Mouse (Mus musculus): ENCODE measurements around the gene Eif2s3x. TPM values are rescaled to one million over a fixed set of nuclear protein-coding genes. Genes with fewer than 3 reads are reported as not detected.
A peak's percentile ranks its signal among the peaks of the same experiment; 100 is the strongest.

Gene Eif2s3x
- total RNA-seq (2021) = 100 to 1,000 TPM; 154 to 213 TPM
- long read RNA-seq, experiment 1, transcript Eif2s3x-201 (12 exons, 3,647 nt) = major isoform, 19 of 59 reads
- long read RNA-seq, experiment 1, partial matches to known transcripts = 8 of 59 reads
- long read RNA-seq, experiment 1, other reads (novel, unspliced or antisense) = 32 of 59 reads
- long read RNA-seq, experiment 2, transcript Eif2s3x-201 (12 exons, 3,647 nt) = major isoform, 10 of 16 reads
- long read RNA-seq, experiment 2, partial matches to known transcripts = 0 of 16 reads
- long read RNA-seq, experiment 2, other reads (novel, unspliced or antisense) = 6 of 16 reads

DNA sequence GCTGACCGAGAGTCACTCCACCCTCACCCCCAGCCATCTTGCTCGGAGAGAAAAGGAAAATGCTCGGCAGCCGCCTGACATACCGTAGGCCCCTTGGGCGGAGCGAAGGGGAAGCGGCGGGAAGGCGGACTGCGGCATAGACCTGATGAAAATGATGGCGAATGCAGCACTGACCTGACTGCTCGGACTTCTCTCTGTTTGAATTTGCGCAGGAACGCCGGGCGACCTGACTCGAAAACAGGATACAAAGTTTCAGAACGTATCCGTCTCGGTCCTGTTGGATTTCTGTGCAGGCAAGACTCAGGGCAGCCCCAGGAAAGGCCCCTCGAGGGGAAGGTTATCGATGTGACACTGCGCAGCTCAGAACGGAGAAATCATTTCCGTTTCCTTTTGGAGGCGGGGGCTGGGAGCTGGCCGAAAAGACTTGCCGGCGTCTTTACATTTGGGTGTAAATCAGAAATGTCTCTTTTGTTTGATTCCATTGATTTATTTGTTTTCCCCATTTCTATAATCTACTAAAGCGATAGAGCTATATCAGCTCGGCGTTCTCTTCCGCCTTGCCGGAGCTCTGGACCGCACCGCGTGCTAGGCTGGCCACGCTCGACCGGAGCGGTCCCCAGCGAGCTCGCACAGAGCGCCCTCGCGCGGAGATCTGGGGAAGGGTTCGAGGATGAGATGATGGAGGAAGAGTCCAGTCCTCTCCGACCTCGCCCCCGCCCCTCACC lies at the start of gene Eif2s3x:
TSS of gene Eif2s3x (minus strand) at position 266 of the 725 bp plus-strand sequence.
- peak; percentile 84 to 90 for DNase-seq

DNA sequence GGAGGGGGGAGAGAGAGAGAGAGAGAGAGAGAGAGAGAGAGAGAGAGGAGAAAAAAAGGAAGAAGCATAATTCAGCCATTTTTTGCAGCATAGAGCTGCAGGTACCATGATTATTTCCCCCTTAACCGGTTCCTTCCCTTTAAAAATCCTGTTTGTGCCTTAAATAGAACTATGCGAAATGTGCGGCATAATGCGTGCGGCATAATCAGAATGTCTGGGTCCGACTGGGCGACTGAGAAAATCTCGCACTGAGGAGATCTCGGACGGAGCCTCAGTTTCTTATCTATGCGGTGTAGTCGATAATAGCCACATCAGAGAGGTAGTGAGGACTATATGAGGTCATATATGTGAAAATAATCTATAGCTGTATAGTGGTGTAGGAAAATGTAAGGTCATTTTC lies 22.9 kb upstream of the Eif2s3x start:
- no peak for DNase-seq

DNA sequence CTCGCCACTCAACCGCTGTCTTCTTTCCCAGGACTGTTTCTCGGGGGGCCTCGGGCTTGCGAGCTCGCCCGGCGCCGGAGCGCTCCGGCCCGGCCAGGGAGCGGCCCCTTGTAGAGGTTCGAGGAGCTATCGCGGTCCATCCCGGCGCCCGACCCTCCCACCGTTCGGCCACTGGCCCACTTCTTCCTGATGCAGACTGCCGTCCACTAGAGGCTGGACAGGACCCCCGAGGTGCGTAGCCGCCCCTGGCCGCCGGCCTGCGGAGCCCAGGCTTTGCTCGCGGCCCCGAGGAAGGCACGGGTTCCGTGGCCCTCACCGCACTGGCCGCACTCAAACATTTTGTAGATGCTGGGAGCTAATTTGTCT lies 22.5 kb upstream of the Eif2s3x start:
- peak in 1 of 2 experiments; percentile 20 for DNase-seq

DNA sequence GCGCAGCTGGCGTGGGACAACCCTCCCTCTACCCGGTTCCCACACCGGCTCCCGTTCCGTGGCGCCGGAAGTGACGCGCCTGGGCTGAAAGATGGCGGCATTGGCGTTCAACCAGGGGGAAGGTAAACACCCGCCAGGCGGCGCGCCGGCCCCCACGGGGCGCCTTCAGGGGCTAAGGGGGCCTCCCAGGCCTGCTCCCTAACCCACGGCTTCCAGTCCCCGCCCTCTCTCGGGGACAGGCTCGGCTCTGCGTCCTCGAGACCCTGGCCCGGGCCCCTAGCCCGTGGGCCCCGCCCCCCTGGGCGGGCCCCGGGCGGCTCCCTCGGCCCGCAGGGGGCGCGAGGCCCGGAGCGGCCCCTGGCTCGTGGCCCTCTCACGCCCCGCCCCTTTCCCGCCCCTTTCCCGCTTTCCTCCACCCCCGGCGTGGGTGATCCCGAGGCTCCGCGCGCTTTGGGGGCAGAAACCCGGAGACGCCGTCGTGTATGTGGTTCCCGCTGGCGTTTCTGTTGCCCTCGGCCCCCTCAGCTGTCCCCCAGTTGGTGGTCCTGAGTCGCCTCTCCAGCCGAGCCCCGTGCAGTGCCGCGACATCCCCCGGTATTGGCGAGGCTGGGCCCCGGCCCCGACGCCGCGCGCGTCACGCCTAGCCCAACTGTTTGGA lies 22.0 kb upstream of the Eif2s3x start, which contains the start of gene Klhl15:
TSS of gene Klhl15 (plus strand) at position 68 of the 658 bp plus-strand sequence.
- peak; percentile 86 to 88 for DNase-seq

DNA sequence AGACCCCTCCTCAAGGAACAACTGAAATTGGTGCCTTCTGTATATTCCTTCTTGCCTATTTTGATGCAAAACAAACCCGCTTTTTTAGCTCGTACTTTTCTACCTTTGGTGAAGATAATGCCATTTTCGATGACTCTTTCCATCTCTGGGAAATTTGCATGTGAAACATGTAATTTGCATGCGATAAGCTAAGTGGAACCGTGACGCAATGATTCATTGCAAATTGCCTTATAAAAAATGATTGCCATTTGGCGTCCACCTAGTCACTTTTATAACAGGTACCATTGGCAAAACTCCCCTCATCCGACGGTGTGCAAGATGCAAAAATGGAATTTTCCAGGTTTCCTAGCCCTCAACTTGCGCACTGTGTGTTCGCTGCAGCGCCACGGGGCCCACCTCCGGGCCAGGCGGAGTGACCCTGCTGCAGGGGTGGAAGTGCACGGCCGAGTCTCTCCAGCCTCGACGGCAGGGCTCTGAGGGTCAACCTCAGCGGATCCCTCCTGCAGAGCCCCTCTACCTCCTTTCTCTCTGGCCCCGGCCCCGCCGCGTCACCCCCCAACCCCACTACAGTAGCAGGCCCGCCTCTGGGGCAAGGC lies 21.4 kb upstream of the Eif2s3x start:
- DNase-seq = no peak

DNA sequence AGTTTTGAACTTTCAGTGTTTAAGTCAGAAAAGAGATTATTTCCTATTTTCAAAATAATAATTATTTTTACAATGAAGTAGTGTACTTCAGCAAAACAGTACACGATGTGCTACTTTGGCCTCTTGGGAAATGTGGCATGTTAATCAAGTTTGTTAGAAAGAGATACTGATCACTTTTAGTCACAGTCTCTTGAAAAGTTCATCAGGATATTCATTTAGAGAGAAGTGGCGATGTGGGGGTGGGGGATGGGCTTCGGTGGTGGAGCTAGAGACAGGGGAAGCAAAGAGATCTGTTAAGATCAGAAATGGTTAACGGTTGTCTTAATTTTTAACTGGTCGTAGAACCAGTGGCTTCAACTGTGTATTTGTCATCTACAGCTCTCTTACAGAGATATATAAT lies 20.8 kb upstream of the Eif2s3x start:
- DNase-seq = peak in 1 of 2 experiments; percentile 12

DNA sequence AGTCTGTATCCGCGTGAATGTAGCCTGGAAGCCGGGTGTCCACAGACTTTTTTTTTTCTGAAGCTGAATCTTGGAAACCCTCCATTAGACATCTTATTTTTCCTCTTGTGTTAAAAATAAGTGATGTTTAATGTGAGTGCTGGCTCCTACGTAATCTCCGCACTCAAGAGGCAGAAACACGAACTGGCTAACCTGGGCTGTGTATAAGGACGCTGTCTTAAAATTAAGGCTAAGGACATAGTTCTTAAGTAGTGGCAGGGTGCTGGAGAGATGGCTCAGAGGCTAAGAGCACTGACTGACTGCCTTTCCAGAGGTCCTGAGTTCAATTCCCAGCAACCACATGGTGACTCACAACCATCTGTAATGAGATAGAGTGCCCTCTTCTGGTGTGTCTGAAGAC lies 722 bp upstream of the Eif2s3x start:
- DNase-seq = no peak

DNA sequence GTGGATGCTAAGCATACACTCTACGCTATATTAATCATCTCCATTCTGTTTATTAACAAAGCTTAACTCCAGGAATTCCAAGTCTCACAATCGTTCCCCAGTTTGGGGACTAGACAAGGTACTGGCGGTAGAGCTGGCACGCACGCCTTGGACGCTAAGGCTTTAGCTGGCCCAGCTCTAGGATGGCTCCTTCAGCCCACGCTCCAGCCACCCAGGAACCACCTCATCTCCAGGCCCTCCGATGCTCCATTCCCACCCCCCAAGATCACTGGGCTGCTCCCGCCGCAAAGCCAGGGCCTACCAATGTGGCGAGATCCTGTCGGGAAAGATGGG lies 432 bp downstream of the Eif2s3x start:
- no peak for DNase-seq

DNA sequence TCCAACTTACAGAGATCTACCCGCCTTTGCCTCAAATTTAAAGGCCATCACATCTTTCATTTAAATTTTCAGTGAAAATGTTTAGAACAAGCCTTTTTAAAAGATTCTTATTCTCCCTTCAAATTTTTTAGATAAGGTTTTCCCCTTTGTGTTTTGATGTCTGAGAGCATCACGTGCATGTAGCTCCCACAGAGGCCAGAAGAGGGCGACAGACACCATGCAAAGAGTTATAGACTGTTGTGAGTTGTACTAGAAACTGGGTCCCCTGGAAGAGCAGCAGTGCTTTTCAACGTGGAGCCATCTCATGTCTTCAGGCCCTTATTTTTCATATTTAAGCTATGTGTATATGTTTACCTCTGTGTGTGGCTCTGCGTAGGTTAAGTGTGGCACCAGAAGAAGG lies 14.9 kb downstream of the Eif2s3x start:
- DNase-seq = peak in 1 of 2 experiments; percentile 51

DNA sequence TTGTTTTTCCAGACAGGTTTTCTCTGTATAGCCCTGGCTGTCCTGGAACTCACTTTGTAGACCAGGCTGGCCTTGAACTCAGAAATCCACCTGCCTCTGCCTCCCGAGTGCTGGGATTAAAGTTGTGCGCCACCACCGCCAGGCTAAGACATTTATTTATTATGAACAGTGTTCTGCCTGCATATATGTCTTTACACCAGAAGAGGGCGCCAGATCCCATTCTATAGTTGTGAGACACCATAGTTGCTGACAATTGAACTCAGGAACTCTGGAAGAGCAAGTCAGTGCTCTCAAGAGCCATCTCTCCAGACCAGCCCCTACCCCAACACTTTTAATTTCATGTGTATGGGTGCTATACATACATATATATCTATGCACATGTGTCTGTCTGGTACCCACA lies 18.8 kb downstream of the Eif2s3x start:
- peak; percentile 7 to 13 for DNase-seq

DNA sequence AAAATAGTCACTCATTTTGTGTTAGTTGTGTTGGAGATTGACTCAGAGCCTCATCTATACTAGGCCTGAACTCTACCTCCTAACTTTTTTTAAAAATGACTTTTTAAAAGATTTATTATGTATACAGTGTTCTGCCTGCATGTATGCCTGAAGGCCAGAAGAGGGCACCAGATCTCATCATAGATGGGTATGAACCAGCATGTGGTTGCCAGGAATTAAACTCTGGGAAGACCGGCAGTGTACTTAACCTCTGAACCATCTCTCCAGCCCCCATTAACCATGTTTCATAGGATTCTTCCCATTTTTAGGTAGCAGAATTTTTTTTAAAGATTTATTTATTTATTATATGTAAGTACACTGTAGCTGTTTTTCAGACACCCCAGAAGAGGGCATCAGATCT lies 27.5 kb downstream of the Eif2s3x start:
- peak in 1 of 2 experiments; percentile 6 for DNase-seq

DNA sequence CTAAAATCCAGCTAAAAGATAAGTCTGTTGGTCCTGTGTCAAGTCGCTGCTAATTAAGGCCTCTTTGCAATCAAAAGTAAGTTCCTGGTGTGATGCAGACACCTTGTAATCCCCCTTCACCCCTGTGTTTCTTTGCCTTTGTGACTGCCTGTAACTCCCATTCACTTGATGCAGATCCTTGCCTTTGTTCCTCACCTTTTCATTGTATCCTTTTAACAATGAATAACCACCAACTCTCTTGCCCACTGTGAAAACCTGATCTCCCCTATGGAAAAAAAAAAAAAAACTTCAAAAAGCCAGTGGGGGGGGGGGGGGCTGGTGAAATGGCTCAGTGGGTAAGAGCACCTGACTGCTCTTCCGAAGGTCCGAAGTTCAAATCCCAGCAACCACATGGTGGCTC lies 28.8 kb downstream of the Eif2s3x start:
- no peak for DNase-seq

DNA sequence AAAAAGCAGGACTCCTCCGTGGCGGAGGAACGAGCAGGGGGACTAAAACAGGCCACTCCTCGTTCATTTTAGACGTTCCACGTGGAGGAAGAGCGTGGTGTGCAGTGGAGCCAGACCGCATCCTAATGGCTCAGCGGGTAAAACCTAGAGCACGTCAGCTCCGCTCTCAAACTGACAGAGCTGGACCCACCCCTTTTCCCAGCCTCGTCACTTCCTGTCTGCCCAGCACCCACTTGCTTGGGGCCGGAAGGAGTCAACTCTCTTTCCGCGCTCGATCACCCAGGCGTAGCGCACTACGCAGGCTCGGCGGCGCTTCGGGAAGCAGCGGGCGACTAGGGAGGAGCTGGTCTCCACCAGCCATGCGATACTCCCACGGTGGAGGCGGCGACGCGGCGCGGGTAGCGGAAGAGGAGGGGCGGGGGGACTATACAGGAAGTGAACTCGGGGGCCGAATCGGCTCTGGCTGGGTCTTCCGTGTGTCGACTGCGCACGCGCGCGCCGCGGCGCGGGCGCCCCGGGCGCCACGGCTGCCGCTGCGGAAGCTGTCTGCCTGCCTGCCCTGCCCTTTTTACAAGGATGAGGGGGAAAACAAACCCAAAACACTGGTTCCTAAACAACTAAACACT lies 34.8 kb downstream of the Eif2s3x start:
- peak; percentile 88 to 94 for DNase-seq

DNA sequence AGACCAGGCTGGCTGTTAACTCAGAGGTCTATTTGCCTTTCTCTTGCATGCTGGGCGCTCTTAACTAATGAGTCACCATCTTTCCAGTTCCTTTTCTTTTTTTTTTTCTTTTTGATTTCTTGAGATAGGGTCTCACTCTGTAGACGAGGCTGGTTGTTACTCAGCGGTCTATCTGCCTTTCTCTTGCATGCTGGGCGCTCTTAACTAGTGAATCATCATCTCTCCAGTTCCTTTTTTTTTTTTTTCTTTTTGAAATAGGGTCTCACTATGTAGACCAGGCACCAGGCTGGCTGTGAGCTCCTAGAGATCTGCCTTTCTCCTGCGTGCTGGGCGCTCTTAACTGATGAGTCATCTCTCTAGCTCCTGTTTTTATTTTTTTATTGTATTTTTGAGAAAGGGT lies 43.3 kb downstream of the Eif2s3x start:
- no peak for DNase-seq

DNA sequence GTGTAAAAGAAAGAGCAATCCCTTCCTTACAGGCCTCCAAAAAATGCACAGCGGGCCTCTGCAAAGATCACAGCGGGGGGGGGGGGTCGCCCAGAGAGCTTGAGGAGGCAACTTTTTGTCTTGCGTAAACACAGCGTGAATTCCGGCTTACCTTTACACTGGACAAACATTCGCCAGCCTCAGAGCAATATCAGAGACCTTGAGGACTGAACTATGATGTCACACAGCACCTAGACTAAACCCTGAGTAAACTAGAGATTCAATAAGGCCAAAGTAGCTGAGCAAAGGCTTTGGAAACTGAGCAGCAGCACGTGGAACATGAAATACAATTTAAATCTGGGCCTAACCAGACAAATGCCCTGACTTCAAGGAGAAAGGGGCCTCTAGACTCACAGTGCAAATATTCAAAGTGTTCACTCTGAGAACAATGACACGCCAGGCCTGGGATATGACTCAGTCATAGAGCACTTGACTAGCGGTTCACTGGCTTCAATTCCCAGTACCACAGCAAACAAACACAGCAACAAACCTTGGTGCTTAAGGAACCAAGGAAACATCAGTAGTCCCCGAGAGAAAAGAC lies 60.3 kb downstream of the Eif2s3x start:
- peak; percentile 12 to 23 for DNase-seq

DNA sequence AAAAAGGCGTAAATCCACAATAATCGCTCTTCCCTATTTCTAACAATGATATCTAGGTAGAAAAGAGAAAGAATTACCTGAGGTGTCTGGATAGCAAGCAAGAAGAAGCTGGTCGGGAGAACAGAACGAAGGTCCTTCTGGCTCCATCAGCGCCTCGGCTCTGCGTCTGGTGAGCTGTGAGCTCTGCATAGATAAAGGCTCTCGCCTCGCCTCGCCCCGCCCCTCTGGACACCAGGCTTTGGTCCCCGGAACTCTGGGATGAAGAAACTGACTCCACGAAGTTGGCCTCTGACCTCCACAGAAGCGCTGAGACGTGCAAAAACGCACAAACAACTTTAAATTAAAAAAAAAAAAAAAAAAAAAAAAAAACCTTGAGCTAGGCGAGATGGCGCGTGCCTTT lies 62.2 kb downstream of the Eif2s3x start:
- no peak for DNase-seq

DNA sequence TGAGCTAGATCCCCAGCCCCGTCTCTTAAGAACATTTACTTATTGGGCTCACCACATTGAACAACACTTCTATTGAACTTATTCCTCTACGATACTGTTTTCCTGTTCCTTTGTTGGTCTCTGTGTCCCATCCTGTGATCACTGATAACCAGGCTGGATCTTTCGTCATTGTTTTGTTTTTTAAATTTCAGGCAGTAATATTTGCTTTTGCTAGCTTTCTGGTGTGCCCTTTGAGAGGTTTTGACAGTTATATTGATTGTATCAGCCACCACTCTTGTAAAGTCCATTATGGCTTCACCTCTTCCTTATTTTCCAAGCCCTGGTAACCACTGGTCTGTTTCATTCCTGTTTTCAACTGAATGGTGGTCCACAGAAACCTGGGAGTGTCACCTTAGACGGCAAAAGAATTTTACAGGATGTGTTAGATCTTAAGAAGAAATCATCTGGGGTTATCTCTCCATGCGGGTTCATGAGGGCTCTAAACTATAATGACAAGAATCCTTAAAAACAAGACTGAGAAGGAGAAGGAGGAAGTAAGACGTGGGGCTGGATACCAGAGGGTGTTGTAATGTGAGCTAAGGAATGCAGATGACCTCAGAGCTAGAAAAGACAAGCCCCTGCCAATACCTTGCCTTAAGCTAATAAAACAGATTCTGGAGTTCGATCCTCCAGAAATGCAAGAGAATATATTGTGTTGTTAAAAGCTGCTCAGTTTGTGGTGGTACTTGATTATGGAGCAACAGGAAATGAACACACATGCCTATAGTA lies 70.5 kb downstream of the Eif2s3x start:
- no peak for DNase-seq

DNA sequence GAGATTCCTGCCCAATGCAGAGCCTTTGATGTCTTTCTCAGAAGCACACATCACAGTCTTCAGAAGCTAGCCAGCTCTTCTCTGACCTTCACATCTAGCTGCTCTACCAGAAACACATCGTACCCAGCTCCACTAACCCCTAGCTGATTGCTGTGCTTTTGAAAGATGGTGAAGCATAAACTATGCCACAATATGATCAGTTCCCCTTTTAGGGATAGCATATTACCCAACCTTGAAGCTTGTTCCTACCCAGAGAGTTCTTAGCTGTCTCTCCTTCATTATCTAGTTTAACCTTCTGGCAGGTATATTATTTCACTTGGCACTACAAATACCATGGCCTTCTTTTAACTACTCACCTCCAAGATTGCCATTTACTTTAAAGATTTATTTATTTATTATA lies 72.6 kb downstream of the Eif2s3x start:
- DNase-seq = no peak
